18 mouse cellular contexts compared by ENCODE assay signal in genomic region chr11:43961398-43962070, GRCm38 (mm10).
DNase-seq lines count a peak whose midpoint lies in the region; ATAC-seq and TF ChIP-seq lines count a peak whose summit lies in the region.
"Had no signal": no experiment of that assay in that cellular context is flagged by ENCODE, and none has a peak within 500 bp of the region (broad histone marks: within the 10 kb centered on the region; RNA-seq: fewer than 3 reads in every experiment).

No protein-coding gene starts in this region.

- TF ChIP-seq CTCF in lung, adult 2 months (IDR thresholded peaks at IDR 0.05; ENCODE audit: insufficient read depth, low read length), result no peak

- H3K4me2 ChIP-seq in forebrain, embryonic 13.5 days, result no peak overlapping the region
- H3K4me2 ChIP-seq: limb, embryonic 15.5 days; lung, embryonic 15.5 days; midbrain, embryonic 11.5 days had no signal

- H3K9me3 ChIP-seq in forebrain, embryonic 13.5 days (replicated peaks), result no peaks in the 10 kb centered on the region
- H3K9me3 ChIP-seq: forebrain, embryonic 10.5 days; hindbrain, embryonic 10.5 days; limb, embryonic 15.5 days; lung, embryonic 15.5 days had no signal

- H3K27ac ChIP-seq in forebrain, embryonic 13.5 days, result no peak overlapping the region
- H3K27ac ChIP-seq: forebrain, embryonic 10.5 days; hindbrain, embryonic 10.5 days; left cerebral cortex, adult 2 months; limb, embryonic 15.5 days; lung, embryonic 15.5 days had no signal

- DNase-seq in adrenal gland, adult 2 months, result peak; percentile 54
- DNase-seq in adrenal gland, adult 18-20 months (ENCODE audit: low spot score in 2 of 2), result no peak
- DNase-seq in ovary, postnatal 36 days (ENCODE audit: low spot score), result peak; percentile 23
- DNase-seq in ovary, postnatal 14 days (ENCODE audit: low spot score), result no peak
- DNase-seq in lung, adult 2 months, result peak; percentile 28
- no peak for DNase-seq in left cerebral cortex, adult 9 months (ENCODE audit: low spot score in 2 of 2)
- DNase-seq in spleen, postnatal 36 days (ENCODE audit: low spot score in 2 of 2), result no peak
- DNase-seq: cerebellum, adult 2 months; gastrocnemius, postnatal 14 days; thymus, adult 2 months had no signal

- H3K4me1 ChIP-seq in lung, adult 2 months (ENCODE audit: control insufficient read depth, insufficient read depth, low read length), result peaks cover 4% of the 10 kb centered on the region
- H3K4me1 ChIP-seq in forebrain, embryonic 13.5 days, result no peaks in the 10 kb centered on the region
- H3K4me1 ChIP-seq: hindbrain, embryonic 10.5 days; limb, embryonic 15.5 days had no signal

- H3K27me3 ChIP-seq in forebrain, embryonic 13.5 days, result no peaks in the 10 kb centered on the region
- H3K27me3 ChIP-seq: limb, embryonic 15.5 days; lung, embryonic 15.5 days had no signal

- 52% methylated on average over 6 of the region's 6 CpGs for WGBS in lung, adult 2 months
- 91% methylated on average over 6 of the region's 6 CpGs for WGBS in forebrain, embryonic 13.5 days

- no peak for ATAC-seq in forebrain, embryonic 13.5 days
- ATAC-seq: inflammation-experienced regulatory T-cells, adult 6 months had no signal

- no peak overlapping the region for H3K4me3 ChIP-seq in lung, adult 2 months (replicated peaks; ENCODE audit: extremely low read depth, low read depth, low read length)
- H3K4me3 ChIP-seq in forebrain, embryonic 13.5 days, result no peak overlapping the region
- H3K4me3 ChIP-seq: forebrain, embryonic 10.5 days; hindbrain, embryonic 10.5 days; left cerebral cortex, adult 2 months; limb, embryonic 15.5 days; lung, embryonic 15.5 days had no signal

- H3K36me3 ChIP-seq in forebrain, embryonic 13.5 days (ENCODE audit: poor library complexity, severe bottlenecking), result no peaks in the 10 kb centered on the region
- H3K36me3 ChIP-seq: forebrain, embryonic 10.5 days; hindbrain, embryonic 10.5 days; limb, embryonic 15.5 days; lung, embryonic 15.5 days had no signal

- no peak overlapping the region for H3K9ac ChIP-seq in forebrain, embryonic 13.5 days
- H3K9ac ChIP-seq: limb, embryonic 15.5 days; lung, embryonic 15.5 days had no signal

- TF ChIP-seq POLR2A in lung, adult 2 months (IDR thresholded peaks at IDR 0.05; ENCODE audit: borderline replicate concordance, extremely low read depth, low read depth, low read length), result no peak

Comparison
In these comparisons a context has a peak if more than half of its experiments do, and no peak if none do; other contexts are left out.
1. DNase-seq: peak in adrenal gland, adult 2 months (single experiment), ovary, postnatal 36 days (single experiment) and lung, adult 2 months (single experiment); none in adrenal gland, adult 18-20 months (0 of 2), ovary, postnatal 14 days (single experiment), left cerebral cortex, adult 9 months (0 of 2) and spleen, postnatal 36 days (0 of 2).